Mouse (Mus musculus) ES-CJ7 (cell line): ENCODE data around the gene Nlrx1.

Source experiments
- DNase-seq: peaks from one replicate; pipeline ENCODE4 v3.0.0; 2011; ENCODE audit warnings: low read depth, low spot score

Nlrx1 gene

GRCm38 (mm10) chr9:44269077-44269476 lies 678 bp upstream of the Nlrx1 start:
- DNase-seq: peak; percentile 67

DNA sequence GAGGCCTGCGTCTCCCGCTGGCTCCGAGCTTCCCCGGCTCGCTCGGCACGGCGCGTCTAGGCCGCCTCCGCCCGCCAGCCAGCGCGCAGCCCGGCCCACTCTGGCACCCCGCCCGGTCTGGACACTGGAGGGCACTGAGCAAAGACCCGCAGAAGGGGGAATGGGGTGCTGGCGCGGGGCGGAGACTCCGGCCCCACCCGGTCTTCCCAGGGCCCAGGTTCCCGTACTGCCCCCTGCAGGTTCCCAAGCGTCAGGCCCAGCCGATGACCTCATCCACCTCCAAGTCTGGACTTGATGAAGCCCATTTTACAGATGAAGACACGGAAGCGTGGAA lies 405 bp downstream of the Nlrx1 start:
- DNase-seq: peak; percentile 79

DNA sequence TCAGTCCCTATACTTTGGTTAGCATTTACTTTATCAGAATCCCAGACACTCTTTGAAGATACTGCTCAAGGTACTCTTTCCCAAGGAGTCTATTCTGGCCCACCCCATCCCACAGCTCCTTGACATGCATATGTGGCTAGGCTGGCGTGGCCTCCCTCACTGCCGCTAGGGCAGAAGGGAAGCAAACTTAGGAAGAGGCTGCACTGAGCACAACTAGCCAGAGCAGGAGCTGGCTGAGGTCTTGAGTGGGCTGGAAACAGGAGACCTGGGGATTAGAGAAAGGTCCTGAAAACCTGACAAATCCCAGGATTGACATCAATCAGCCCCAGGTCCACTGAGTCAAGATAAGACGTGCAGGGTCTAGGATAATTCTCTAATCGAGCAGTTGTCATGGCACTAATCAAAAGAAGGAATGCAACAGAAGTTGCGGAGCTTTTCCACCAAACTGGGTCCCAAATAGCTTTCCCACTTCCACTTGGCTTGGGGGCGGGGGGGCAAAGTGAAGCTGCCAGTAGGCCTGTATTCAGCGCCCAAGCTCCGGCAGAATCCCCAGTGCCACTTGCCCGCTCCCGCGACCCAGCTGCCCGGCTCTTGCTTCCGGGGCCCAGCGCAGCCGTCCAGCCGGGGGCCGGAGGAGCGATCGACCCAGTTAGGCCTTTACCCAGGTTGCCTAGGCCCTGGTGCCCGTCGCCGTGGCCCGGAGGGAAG lies 926 bp downstream of the Nlrx1 start:
- no peak for DNase-seq

- no peak for DNase-seq
Observed at GRCm38 (mm10) chr9:44266478-44267226, 1.7 kb downstream of the Nlrx1 start.

DNA sequence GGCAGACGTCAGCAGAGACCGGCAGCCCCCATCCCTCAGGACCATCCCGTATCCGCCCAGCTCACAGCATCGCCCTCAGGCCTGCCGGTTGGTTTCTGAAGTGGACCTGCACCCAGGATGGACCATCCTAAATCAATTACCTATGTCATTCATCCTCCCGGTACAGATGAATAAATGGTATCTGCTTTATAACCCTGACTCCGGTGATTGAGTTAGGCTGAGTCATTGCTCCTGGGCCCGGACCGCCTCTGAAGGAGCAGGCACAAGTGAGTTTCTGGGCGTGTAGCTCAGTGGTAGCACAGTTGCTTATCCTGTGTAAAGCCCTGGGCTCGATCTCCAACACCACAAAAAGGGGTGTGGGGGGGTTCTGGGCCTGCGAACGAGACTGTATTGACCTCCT lies 7.0 kb downstream of the Nlrx1 start:
- DNase-seq: no peak

GRCm38 (mm10) chr9:44259014-44259413 lies 9.4 kb downstream of the Nlrx1 start:
- DNase-seq: no peak

DNA sequence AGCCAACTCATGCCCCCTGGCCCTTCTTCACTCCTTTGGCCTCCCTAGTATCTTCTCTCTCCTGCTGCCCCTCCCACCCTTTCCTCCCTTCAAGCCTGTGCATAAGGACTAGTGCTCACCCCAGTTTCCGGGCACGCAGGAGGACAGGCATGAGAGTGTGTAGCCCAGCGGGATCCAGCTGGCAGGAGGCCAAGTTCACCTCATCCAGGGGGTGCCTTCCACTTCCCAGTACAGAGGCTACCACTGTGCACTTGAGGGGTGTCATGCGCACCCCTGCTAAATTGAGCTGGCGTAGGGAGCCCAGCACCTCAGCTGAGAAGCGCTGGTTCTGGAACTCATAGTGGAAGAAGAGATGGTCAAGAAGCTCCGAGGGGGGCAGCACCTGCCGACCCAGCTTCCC lies 12.2 kb downstream of the Nlrx1 start:
- DNase-seq: no peak

DNA sequence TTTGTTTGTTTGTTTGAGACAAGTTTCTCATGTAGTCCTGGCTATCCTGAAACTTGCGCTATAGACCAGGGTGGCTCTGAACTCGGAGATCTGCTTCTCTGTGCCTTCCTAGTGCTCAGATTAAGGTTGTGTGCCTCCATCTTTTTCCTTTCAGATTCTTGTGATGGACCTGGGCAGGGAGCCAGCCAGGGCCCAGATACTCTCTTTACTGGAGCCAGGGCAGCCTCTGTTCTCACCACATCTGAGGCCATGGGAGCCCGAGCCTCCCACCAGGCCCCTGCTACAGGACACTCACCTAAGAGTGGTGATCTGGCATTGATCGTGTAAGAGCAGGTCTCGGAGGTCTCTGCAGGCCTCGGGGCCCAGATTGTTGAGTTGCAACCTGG lies 13.3 kb downstream of the Nlrx1 start:
- DNase-seq: no peak

- DNase-seq: no peak
Observed at GRCm38 (mm10) chr9:44254508-44255135, 13.8 kb downstream of the Nlrx1 start.

- DNase-seq: no peak
Observed at GRCm38 (mm10) chr9:44253441-44253840, 15.0 kb downstream of the Nlrx1 start.

DNA sequence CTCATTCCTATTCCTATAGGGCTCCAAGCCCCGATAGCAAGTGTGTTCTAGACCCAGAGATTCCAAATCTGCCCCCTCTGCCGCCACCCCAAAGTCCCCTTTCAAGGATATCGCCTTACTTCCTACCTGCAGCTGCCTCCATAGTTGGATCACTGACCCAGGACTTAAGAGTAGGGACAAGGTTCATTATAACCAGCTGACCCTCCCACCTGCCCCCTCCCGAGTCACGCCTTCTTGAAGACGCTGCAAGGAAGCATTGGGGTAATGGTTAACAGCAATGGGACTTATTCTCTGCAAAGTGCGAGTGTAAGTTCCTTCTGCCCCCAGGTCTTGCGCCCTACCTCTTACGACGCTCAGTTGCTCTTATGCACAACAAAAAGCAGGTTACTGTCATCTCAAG lies 17.1 kb downstream of the Nlrx1 start, which contains the start of gene Pdzd3:
Gene Pdzd3, minus strand, starts transcription at position 158 of the 400 bp plus-strand sequence.
- no peak for DNase-seq

- no peak for DNase-seq
Observed at GRCm38 (mm10) chr9:44250445-44250844, 18.0 kb downstream of the Nlrx1 start.

DNA sequence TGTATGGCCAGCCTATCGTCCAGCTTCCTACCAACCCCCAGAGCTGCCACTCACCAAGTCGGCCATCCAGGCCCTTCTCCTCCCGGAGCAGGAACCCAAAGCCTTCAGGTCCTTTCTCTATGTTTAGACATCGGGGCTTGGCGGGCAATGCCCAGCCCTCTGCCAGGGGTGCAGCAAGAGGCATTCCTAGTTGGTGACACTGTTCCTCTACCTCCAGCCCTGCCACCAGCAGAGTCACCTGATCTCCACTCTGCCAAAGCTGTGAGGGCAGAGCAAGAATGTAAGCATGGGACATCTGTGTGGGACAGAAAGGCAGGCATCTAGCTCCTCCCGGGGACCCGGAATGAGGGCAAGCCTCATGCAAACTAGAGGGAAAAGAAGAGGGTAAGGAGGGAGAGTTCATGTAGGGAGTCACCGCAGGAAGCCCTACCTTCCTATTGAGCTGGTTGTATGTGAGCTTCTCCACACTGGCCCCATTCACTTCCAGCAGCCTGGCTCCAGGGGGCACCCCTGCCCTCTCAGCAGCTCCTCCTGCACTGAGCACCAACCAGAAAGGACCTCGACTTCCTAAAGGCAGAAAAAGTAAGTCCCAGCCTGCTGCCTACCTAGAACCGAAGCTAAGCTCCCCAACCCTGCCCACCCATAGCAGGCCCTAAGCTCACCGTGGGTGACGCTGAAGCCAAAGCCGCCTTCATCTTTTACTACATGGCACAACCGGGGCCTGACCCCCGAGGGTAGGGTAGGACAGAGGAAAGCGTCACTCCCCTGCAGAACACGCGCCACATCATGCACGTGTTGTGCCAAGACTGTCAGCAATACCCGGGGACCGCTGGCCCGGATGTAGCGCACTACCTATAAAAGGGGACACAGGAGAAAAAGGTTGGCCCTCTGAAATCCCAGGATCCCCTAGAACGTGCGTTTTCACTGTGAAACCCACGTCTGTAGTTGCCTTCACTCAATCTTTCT lies 18.9 kb downstream of the Nlrx1 start:
- DNase-seq: peak; percentile 83

DNA sequence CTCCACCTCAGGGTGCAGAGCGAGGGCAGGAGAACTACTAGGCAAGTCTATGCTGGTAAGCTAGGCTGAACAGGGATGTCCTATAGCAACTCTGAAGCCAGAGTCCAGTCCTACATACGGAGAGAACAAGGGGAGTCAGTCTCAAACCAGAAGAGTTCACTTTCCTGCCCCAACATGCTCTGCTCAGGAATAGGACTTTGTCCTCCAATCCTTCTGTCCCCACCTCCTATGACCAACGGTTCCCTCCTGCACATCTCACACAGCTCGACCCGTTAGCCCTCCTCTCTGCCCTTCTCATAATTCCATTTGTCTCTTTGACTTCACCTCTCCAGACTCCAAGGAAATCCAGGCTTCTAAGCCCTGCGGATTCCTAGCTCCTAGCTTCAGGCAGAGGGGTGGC lies 20.5 kb downstream of the Nlrx1 start:
- no peak for DNase-seq

DNA sequence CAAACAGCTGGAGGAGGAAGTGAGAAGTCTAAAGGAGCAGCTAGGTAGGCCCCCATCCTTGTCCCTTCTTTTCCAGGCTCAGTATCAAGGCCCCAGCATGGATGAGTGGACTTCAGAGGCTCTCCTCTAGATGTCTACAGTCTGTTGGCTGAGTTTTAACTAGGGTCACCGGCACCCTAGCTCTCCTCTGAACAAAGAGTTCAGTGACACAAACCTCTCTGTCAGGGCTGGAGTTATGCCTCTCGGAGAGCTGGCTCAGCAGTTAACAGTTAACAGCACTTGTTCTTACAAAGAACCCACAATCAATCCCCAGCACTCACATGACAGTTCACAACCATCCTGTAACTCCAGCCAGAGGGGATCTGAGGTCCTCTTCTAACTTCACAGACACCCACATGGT lies 24.8 kb downstream of the Nlrx1 start:
- no peak for DNase-seq

GRCm38 (mm10) chr9:44241418-44241817 lies 27.0 kb downstream of the Nlrx1 start:
- DNase-seq: no peak

DNA sequence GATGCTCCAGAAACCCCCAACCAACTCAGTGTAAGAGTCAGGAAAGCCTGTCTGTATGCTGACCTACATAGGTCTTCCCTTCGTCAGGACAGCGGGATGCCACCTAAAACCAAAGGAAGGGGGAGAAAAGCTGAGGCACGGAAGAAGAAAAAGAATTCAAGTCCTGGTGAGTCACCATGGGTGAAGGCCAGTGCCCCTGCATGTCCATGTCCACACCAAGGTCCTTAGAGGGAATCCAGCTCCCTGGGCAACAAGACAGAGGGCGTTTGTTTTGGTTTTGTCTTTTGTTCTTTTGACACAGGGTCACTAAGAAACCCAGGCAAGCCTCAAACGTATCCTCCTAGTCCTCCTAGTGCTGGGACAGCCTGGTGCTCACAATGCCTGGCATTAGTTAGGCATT lies 27.5 kb downstream of the Nlrx1 start:
- no peak for DNase-seq

DNA sequence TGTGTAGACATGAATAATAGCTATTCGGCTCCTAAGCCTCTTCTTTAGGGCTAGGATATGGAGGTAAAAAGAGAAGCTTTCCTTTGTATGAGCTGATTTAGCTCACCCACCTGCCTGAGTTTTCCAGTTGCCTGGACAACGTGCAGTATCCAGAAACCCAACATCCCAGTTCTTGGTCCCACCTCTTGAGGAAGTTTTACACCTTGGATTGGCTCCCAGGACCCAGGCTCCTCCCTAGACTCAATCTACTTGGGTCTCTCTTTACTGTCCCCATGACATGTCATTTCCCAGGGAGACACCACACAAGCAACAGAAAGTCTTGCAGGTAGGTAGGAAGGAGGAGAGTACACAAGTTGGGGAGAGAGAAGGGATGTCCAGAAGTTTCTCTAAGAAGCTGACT lies 28.0 kb downstream of the Nlrx1 start, which contains the start of gene Ccdc153:
Gene Ccdc153, plus strand, starts transcription at position 278 of the 400 bp plus-strand sequence.
- no peak for DNase-seq

DNA sequence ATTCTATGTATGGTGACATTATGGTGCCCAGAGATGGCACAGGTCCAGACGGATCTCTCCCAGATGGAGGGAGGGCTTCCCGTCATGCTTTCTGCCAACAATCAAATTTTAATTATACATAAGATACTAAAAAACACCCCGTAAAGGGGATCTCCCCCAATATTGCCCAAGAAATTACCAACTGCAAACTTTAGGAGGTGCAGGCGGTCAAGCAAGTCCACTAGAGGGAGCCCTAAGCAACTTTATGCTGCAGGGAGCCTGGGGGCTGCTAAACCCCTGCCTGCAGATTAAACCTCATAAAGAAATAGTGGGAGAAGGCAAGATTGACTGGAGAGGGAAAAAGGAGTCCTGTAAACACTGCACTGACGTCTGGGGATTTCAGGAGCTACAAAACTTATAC lies 29.0 kb downstream of the Nlrx1 start:
- peak; percentile 45 for DNase-seq

DNA sequence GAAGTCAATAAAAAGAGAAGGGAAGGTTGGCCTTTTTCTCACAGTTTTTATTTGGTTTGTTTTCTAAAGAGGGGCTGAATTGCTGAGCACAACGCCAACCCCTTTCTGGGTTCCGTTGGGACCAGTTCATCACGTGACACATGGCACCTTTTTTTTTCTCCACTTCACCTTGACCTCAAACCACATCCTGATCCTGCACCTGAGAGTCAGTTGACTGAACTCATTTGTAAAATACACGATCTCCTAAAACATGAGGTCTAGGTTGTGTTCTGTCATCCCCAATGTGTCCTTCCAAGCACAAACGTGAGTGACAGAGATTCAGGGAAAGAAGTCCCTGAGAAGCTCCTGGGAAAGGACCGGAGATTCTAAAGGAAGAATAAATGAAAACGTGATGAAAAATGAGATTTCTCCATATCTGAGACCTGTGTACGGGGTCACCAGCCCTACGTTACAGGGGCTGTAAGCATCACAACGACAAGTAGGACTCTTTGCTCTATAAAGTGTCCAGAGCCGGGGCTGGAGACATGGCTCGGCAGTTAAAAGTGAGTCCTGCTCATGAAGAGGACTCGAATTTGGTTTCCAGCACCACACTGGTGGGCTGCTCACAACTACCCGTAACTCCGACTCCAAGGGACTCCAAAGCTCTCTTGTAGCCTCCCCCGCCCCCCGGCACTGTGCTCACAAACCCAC lies 29.8 kb downstream of the Nlrx1 start:
- DNase-seq: no peak

GRCm38 (mm10) chr9:44237128-44237527 lies 31.3 kb downstream of the Nlrx1 start:
- DNase-seq: no peak
